Mouse (Mus musculus) CH12.LX (cell line): ENCODE results near the gene Mrps12. TPM values are rescaled to one million over a fixed set of nuclear protein-coding genes. Genes with fewer than 3 reads are reported as not detected.

Source experiments
- DNase-seq: peaks from one replicate; pipeline ENCODE4 v3.0.0-alpha.2; 2013; ENCODE audit errors: extremely low read depth
- H3K27ac ChIP-seq: 2 replicates; pipeline ENCODE4 v1.5.1; 2012; ENCODE audit warnings: low read depth, mild to moderate bottlenecking, control low read depth, moderate library complexity; ENCODE audit not compliant: insufficient read depth
- H3K27me3 ChIP-seq: replicated peaks from 2 replicates; pipeline ENCODE3; 2012; ENCODE audit warnings: inconsistent platforms
- H3K36me3 ChIP-seq, 2 experiments: replicated peaks in 1 of 2; 2 replicates each; pipeline versions ENCODE3 to v1.6.1; 2012; ENCODE audit warnings: inconsistent platforms in 1 of 2, low read length in 1 of 2, mild to moderate bottlenecking in 1 of 2, mixed read lengths in 1 of 2, moderate library complexity in 1 of 2; ENCODE audit not compliant: control insufficient read depth in 1 of 2, insufficient read depth in 1 of 2
- H3K4me1 ChIP-seq, 2 experiments: 2 replicates each; pipeline ENCODE4 v1.6.1; 2012; ENCODE audit warnings: inconsistent platforms in 1 of 2, moderate library complexity in 1 of 2; ENCODE audit not compliant: insufficient read depth in 2 of 2, control insufficient read depth in 1 of 2
- H3K4me2 ChIP-seq: 2 replicates; pipeline ENCODE4 v1.6.1; 2012; ENCODE audit warnings: low read depth, mild to moderate bottlenecking, control low read depth; ENCODE audit not compliant: poor library complexity, insufficient read depth, severe bottlenecking
- H3K4me3 ChIP-seq, 3 experiments: fragments of 150-350 bp in 1 of 3; sonication (generic) in 1 of 3; replicated peaks in 1 of 3; 2 replicates each; pipeline versions ENCODE3 to v1.5.1; 2011 to 2012; ENCODE audit warnings: low read depth in 2 of 3, low read length in 2 of 3, mild to moderate bottlenecking in 2 of 3, moderate library complexity in 2 of 3, control low read depth in 1 of 3, improper control_type of control experiment in 1 of 3, inconsistent platforms in 1 of 3, mixed read lengths in 1 of 3; ENCODE audit not compliant: poor library complexity in 1 of 3
- H3K79me2 ChIP-seq: replicated peaks from 2 replicates; pipeline ENCODE4 v1.6.1; 2012; ENCODE audit warnings: mild to moderate bottlenecking, moderate library complexity; ENCODE audit not compliant: control insufficient read depth, poor library complexity, insufficient read depth, severe bottlenecking; ENCODE audit errors: extremely low read depth
- H3K9ac ChIP-seq: 2 replicates; pipeline ENCODE4 v1.6.1; 2012; ENCODE audit warnings: low read depth, mild to moderate bottlenecking, control low read depth, moderate library complexity; ENCODE audit not compliant: insufficient read depth
- H3K9me3 ChIP-seq: replicated peaks from 2 replicates; pipeline ENCODE3; 2012; ENCODE audit warnings: low read length, inconsistent platforms, mixed read lengths
- BHLHE40 ChIP-seq: IDR thresholded peaks from 2 replicates; pipeline ENCODE4 v1.6.1; 2011; ENCODE audit warnings: mild to moderate bottlenecking, low read depth, low read length, improper control_type of control experiment
- CHD1 ChIP-seq: IDR thresholded peaks from 2 replicates; pipeline ENCODE4 v1.6.1; 2012; ENCODE audit warnings: low read depth, low read length, improper control_type of control experiment, inconsistent platforms
- CHD2 ChIP-seq: IDR thresholded peaks from 2 replicates; pipeline ENCODE4 v1.6.1; 2011; ENCODE audit warnings: low read length, improper control_type of control experiment
- CTCF ChIP-seq, 2 experiments: IDR thresholded peaks in 1 of 2; conservative IDR thresholded peaks in 1 of 2; 2 replicates each; pipeline ENCODE4 v1.5.1; 2011 to 2012; ENCODE audit warnings: low read depth in 2 of 2, low read length in 2 of 2, improper control_type of control experiment in 1 of 2, inconsistent platforms in 1 of 2, mild to moderate bottlenecking in 1 of 2, moderate library complexity in 1 of 2
- E2F4 ChIP-seq: IDR thresholded peaks from 2 replicates; pipeline ENCODE4 v1.6.1; 2011; ENCODE audit warnings: low read depth, low read length, improper control_type of control experiment; ENCODE audit not compliant: insufficient replicate concordance
- ELF1 ChIP-seq: IDR thresholded peaks from 2 replicates; pipeline ENCODE4 v1.6.1; 2014; ENCODE audit warnings: low read depth, mild to moderate bottlenecking, inconsistent platforms, low read length, improper control_type of control experiment
- EP300 ChIP-seq: IDR thresholded peaks from 2 replicates; pipeline ENCODE4 v1.6.1; 2011; ENCODE audit warnings: low read length, improper control_type of control experiment
- ETS1 ChIP-seq: conservative IDR thresholded peaks from 2 replicates; pipeline ENCODE4 v1.6.1; 2012; ENCODE audit warnings: low read depth, mild to moderate bottlenecking, inconsistent platforms, low read length, improper control_type of control experiment, moderate library complexity
- GABPA ChIP-seq: IDR thresholded peaks from 2 replicates; pipeline ENCODE4 v1.6.1; 2012; ENCODE audit warnings: low read depth, low read length, improper control_type of control experiment, inconsistent platforms; ENCODE audit not compliant: insufficient replicate concordance
- HCFC1 ChIP-seq: IDR thresholded peaks from 2 replicates; pipeline ENCODE4 v1.6.1; 2012; ENCODE audit warnings: low read depth, mild to moderate bottlenecking, inconsistent platforms, low read length, improper control_type of control experiment
- IRF4 ChIP-seq: IDR thresholded peaks from 2 replicates; pipeline ENCODE4 v1.6.1; 2014; ENCODE audit warnings: low read depth, mild to moderate bottlenecking, inconsistent platforms, low read length, improper control_type of control experiment
- JUN ChIP-seq: IDR thresholded peaks from 2 replicates; pipeline ENCODE4 v1.6.1; 2011; ENCODE audit warnings: low read depth, mild to moderate bottlenecking, low read length, improper control_type of control experiment, moderate library complexity; ENCODE audit not compliant: insufficient read depth
- JUND ChIP-seq: conservative IDR thresholded peaks from 2 replicates; pipeline ENCODE4 v1.6.1; 2011; ENCODE audit warnings: low read depth, low read length, improper control_type of control experiment
- KAT2A ChIP-seq: IDR thresholded peaks from 2 replicates; pipeline ENCODE4 v1.6.1; 2012; ENCODE audit warnings: low read length, improper control_type of control experiment, inconsistent platforms; ENCODE audit not compliant: insufficient replicate concordance
- MAFK ChIP-seq: IDR thresholded peaks from 2 replicates; pipeline ENCODE4 v1.6.1; 2011; ENCODE audit warnings: low read length, improper control_type of control experiment; ENCODE audit not compliant: insufficient replicate concordance
- MAX ChIP-seq: IDR thresholded peaks from 2 replicates; pipeline ENCODE4 v1.6.1; 2011; ENCODE audit warnings: low read length, improper control_type of control experiment
- MAZ ChIP-seq: IDR thresholded peaks from 2 replicates; pipeline ENCODE4 v1.6.1; 2012; ENCODE audit warnings: low read depth, mild to moderate bottlenecking, inconsistent platforms, low read length, improper control_type of control experiment, moderate library complexity
- MEF2A ChIP-seq: IDR thresholded peaks from 2 replicates; pipeline ENCODE4 v1.6.1; 2014; ENCODE audit warnings: low read depth, mild to moderate bottlenecking, inconsistent platforms, low read length, improper control_type of control experiment, borderline replicate concordance
- MXI1 ChIP-seq: IDR thresholded peaks from 2 replicates; pipeline ENCODE4 v1.6.1; 2011; ENCODE audit warnings: mild to moderate bottlenecking, low read depth, low read length, improper control_type of control experiment
- MYC ChIP-seq: IDR thresholded peaks from 2 replicates; pipeline ENCODE4 v1.6.1; 2011; ENCODE audit warnings: low read depth, mild to moderate bottlenecking, improper control_type of control experiment, low read length
- NELFE ChIP-seq: IDR thresholded peaks from 2 replicates; pipeline ENCODE4 v1.6.1; 2011; ENCODE audit warnings: low read depth, low read length, improper control_type of control experiment
- NRF1 ChIP-seq: IDR thresholded peaks from 2 replicates; pipeline ENCODE4 v1.6.1; 2014; ENCODE audit warnings: low read depth, mild to moderate bottlenecking, inconsistent platforms, low read length, improper control_type of control experiment, moderate library complexity
- PAX5 ChIP-seq: IDR thresholded peaks from 2 replicates; pipeline ENCODE4 v1.6.1; 2012; ENCODE audit warnings: low read length, inconsistent platforms, mixed read lengths
- POLR2A ChIP-seq: IDR thresholded peaks from 2 replicates; pipeline ENCODE4 v1.6.1; 2011; ENCODE audit warnings: low read depth, mild to moderate bottlenecking, improper control_type of control experiment, low read length
- POLR2AphosphoS2 ChIP-seq: IDR thresholded peaks from 2 replicates; pipeline ENCODE4 v1.6.1; 2011; ENCODE audit warnings: low read depth, low read length, improper control_type of control experiment
- RAD21 ChIP-seq: IDR thresholded peaks from 2 replicates; pipeline ENCODE4 v1.6.1; 2011; ENCODE audit warnings: low read depth, mild to moderate bottlenecking, low read length, improper control_type of control experiment, moderate library complexity
- RCOR1 ChIP-seq: conservative IDR thresholded peaks from 2 replicates; pipeline ENCODE4 v1.6.1; 2012; ENCODE audit warnings: low read depth, mild to moderate bottlenecking, inconsistent platforms, low read length, improper control_type of control experiment
- SIN3A ChIP-seq: IDR thresholded peaks from 2 replicates; pipeline ENCODE4 v1.6.1; 2012; ENCODE audit warnings: low read length, improper control_type of control experiment, inconsistent platforms
- SMC3 ChIP-seq: IDR thresholded peaks from 2 replicates; pipeline ENCODE4 v1.6.1; 2011; ENCODE audit warnings: low read depth, low read length, improper control_type of control experiment
- TBP ChIP-seq: conservative IDR thresholded peaks from 2 replicates; pipeline ENCODE4 v1.6.1; 2011; ENCODE audit warnings: low read depth, low read length, improper control_type of control experiment
- TCF12 ChIP-seq: IDR thresholded peaks from 2 replicates; pipeline ENCODE4 v1.6.1; 2014; ENCODE audit warnings: low read depth, mild to moderate bottlenecking, inconsistent platforms, low read length, improper control_type of control experiment
- UBTF ChIP-seq: IDR thresholded peaks from 2 replicates; pipeline ENCODE4 v1.6.1; 2012; ENCODE audit warnings: low read depth, mild to moderate bottlenecking, inconsistent platforms, low read length, improper control_type of control experiment, moderate library complexity
- USF1 ChIP-seq: IDR thresholded peaks from 2 replicates; pipeline ENCODE4 v1.6.1; 2014; ENCODE audit warnings: low read depth, mild to moderate bottlenecking, inconsistent platforms, low read length, improper control_type of control experiment
- USF2 ChIP-seq: conservative IDR thresholded peaks from 2 replicates; pipeline ENCODE4 v1.6.1; 2011; ENCODE audit warnings: low read depth, low read length, improper control_type of control experiment
- ZC3H11A ChIP-seq: IDR thresholded peaks from 2 replicates; pipeline ENCODE4 v1.6.1; 2012; ENCODE audit warnings: low read depth, mild to moderate bottlenecking, inconsistent platforms, low read length, improper control_type of control experiment
- ZKSCAN1 ChIP-seq: IDR thresholded peaks from 2 replicates; pipeline ENCODE4 v1.6.1; 2012; ENCODE audit warnings: low read depth, inconsistent platforms, low read length, improper control_type of control experiment, borderline replicate concordance
- ZMIZ1 ChIP-seq: IDR thresholded peaks from 2 replicates; pipeline ENCODE4 v1.6.1; 2012; ENCODE audit warnings: low read depth, mild to moderate bottlenecking, inconsistent platforms, low read length, improper control_type of control experiment
- ZNF384 ChIP-seq: IDR thresholded peaks from 2 replicates; pipeline ENCODE4 v1.6.1; 2012; ENCODE audit warnings: low read depth, low read length, improper control_type of control experiment, inconsistent platforms
- dilution Hi-C: fragments of 300-500 bp; cut with MboI; formaldehyde crosslinking; loops from 2 replicates; pipeline ENCODE4 v1.14.3; 2020; ENCODE audit warnings: low sequenced_read_pairs; ENCODE audit not compliant: extremely low pct_unique_long_range_greater_than_20kb, extremely low pct_ligation_motif_present
- in situ Hi-C: fragments of 300-500 bp; cut with MboI; formaldehyde crosslinking; loops from 3 replicates; pipeline ENCODE4 v1.14.3; 2019; ENCODE audit warnings: low sequenced_read_pairs, low pct_ligation_motif_present, low pct_unique_long_range_greater_than_20kb, mixed read lengths
- polyA plus RNA-seq: library from polyadenylated mRNA; unstranded; fragments of >175 nt; gene quantifications from 2 replicates; pipeline ENCODE4 v1.2.1, GENCODE M21; 2012; ENCODE audit warnings: low read depth; ENCODE audit not compliant: insufficient read length
- total RNA-seq, 2 experiments: library from RNA; depleted of rRNA; stranded (reverse); fragments of 300-350 nt in 1 of 2; fragments of >200 nt in 1 of 2; gene quantifications; 2 replicates each; pipeline ENCODE4 v1.2.3; 2012 to 2014

The Mrps12 gene
- total RNA-seq (2012; rRNA removed) (112 and 137 TPM in 2 replicates), total RNA-seq (2014; rRNA removed) (85.9 and 91.6 TPM in 2 replicates), polyA plus RNA-seq (66.0 and 69.9 TPM in 2 replicates)

GRCm38 (mm10) chr7:28741709-28742438 lies at the start of gene Mrps12, which contains the start of gene Sars2:
TSS of gene Mrps12 (minus strand) at chr7:28741820.
TSS of gene Sars2 (plus strand) at chr7:28741992.
- no peaks in the 10 kb centered on the region for H3K27me3 ChIP-seq
- H3K9ac ChIP-seq, result peak within 1 kb of the TSS; percentile 95
- peak; percentile 99 for DNase-seq
- no peaks in the 10 kb centered on the region; the same call in none of the 2 replicates for H3K79me2 ChIP-seq
- H3K36me3 ChIP-seq, result peaks cover 29 to 60% of the 10 kb centered on the region in 2 experiments
- H3K27ac ChIP-seq, result peak within 1 kb of the TSS; percentile 70
- dilution Hi-C loops, result no loop called here
- TF ChIP-seq MYC (peak; percentile 27; the same call in 1 of the 2 replicates), ETS1 (peak; percentile 9; the same call in 1 of the 2 replicates), GABPA (no peak), RCOR1 (no peak; the same call in 1 of the 2 replicates), NRF1 (peak; percentile 89), ZKSCAN1 (no peak), JUN (no peak), NELFE (peak; percentile 94), ZMIZ1 (peak; percentile 61), HCFC1 (peak; percentile 77), USF2 (no peak), EP300 (no peak), RAD21 (peak; percentile 23), CTCF (conservative IDR thresholded peaks at IDR 0.05 in 1 of 2, IDR thresholded peaks at IDR 0.05 in 1 of 2; ENCODE audit: low read depth in 2 of 2, low read length in 2 of 2) (peak in 1 of 2 experiments; percentile 87; a peak in 2 of 4 replicates), TBP (peak; percentile 75; the same call in 1 of the 2 replicates), IRF4 (peak; percentile 21; the same call in 1 of the 2 replicates), USF1 (no peak), BHLHE40 (no peak), ELF1 (peak; percentile 95), CHD1 (no peak), SIN3A (no peak; the same call in none of the 2 replicates), CHD2 (peak; percentile 95), MXI1 (peak; percentile 17), ZC3H11A (no peak), UBTF (no peak), JUND (no peak), MAFK (no peak), TCF12 (peak; percentile 65), E2F4 (peak; percentile 98), ZNF384 (no peak), POLR2A (peak; percentile 90), MEF2A (no peak), POLR2AphosphoS2 (peak; percentile 78; the same call in 1 of the 2 replicates), KAT2A (no peak), PAX5 (no peak), MAZ (no peak; the same call in 1 of the 2 replicates), MAX (peak; percentile 45), SMC3 (peak; percentile 49)
- H3K4me3 ChIP-seq, result peak within 1 kb of the TSS; percentile 84 to 97 (median 86)
- H3K4me1 ChIP-seq, result peaks cover 0 to 23% of the 10 kb centered on the region in 2 experiments; a peak in 2 of 4 replicates
- H3K9me3 ChIP-seq, result peaks cover 2% of the 10 kb centered on the region
- H3K4me2 ChIP-seq, result peak within 1 kb of the TSS; percentile 70
- in situ Hi-C loops, result no loop called here
